Mouse (Mus musculus): ENCODE data around the gene Nsf. TPM values are rescaled to one million over a fixed set of nuclear protein-coding genes. Genes with fewer than 3 reads are reported as not detected.

Nsf gene
- polyA plus RNA-seq, 1 experiment: 60.4 TPM

DNA sequence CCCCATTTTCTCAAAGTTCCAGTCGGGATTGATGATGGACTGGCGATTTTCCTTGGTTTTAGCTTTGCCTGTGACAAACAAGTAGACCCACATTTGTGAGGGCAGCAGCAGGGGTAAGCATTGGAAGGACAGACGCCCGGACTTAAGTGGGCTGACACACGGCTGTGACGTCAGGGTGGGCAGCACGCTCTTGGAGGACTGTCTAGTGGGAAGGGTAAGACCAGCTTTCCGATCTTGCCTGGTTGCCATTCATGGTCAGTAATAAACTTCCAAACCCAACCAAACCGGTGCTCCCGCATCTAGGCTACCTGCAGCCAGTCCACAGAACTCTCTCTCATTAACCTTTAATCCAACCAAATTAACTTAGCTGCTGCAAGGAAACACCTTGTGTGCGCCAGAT, 43.3 kb downstream of the Nsf start:
- Histone ChIP-seq H3K36me3 (ENCODE audit: control insufficient read depth, insufficient read depth, low read length, poor library complexity, severe bottlenecking) (peaks cover 33% of the 10 kb centered on the region), H3K27me3 (ENCODE audit: control insufficient read depth, insufficient read depth, low read length, poor library complexity, severe bottlenecking) (no peaks in the 10 kb centered on the region), H3K27ac (ENCODE audit: insufficient read depth, low read length) (no peak overlapping the region), H3K9ac (ENCODE audit: low read depth, poor library complexity, severe bottlenecking) (no peak overlapping the region), H3K4me3 (ENCODE audit: low read depth, low read length) (no peak overlapping the region), H3K4me1 (ENCODE audit: control insufficient read depth, insufficient read depth, low read length) (no peaks in the 10 kb centered on the region), H3K9me3 (replicated peaks; ENCODE audit: control insufficient read depth, insufficient read depth, low read length, poor library complexity, severe bottlenecking) (no peaks in the 10 kb centered on the region)
- TF ChIP-seq CTCF (IDR thresholded peaks at IDR 0.05; ENCODE audit: low read depth, low read length) (no peak), POLR2A (IDR thresholded peaks at IDR 0.05; ENCODE audit: insufficient read depth, low read length) (no peak), EP300 (IDR thresholded peaks at IDR 0.05; ENCODE audit: insufficient read depth, low read depth, low read length) (no peak)

- no peaks in the 10 kb centered on the region for H3K4me1 ChIP-seq (ENCODE audit: control insufficient read depth, insufficient read depth, low read length)
- no peak overlapping the region for H3K4me3 ChIP-seq (ENCODE audit: low read depth, low read length)
- TF ChIP-seq POLR2A (IDR thresholded peaks at IDR 0.05; ENCODE audit: insufficient read depth, low read length): no peak
- no peak for TF ChIP-seq EP300 (IDR thresholded peaks at IDR 0.05; ENCODE audit: insufficient read depth, low read depth, low read length)
- no peak for TF ChIP-seq CTCF (IDR thresholded peaks at IDR 0.05; ENCODE audit: low read depth, low read length)
- peaks cover 27% of the 10 kb centered on the region for H3K36me3 ChIP-seq (ENCODE audit: control insufficient read depth, insufficient read depth, low read length, poor library complexity, severe bottlenecking)
- H3K27ac ChIP-seq (ENCODE audit: insufficient read depth, low read length): no peak overlapping the region
- H3K27me3 ChIP-seq (ENCODE audit: control insufficient read depth, insufficient read depth, low read length, poor library complexity, severe bottlenecking): no peaks in the 10 kb centered on the region
- no peaks in the 10 kb centered on the region for H3K9me3 ChIP-seq (replicated peaks; ENCODE audit: control insufficient read depth, insufficient read depth, low read length, poor library complexity, severe bottlenecking)
- H3K9ac ChIP-seq (ENCODE audit: low read depth, poor library complexity, severe bottlenecking): no peak overlapping the region
Measured at GRCm38 (mm10) chr11:103909809-103910208, 44.0 kb downstream of the Nsf start.

- no peak for TF ChIP-seq EP300 (IDR thresholded peaks at IDR 0.05; ENCODE audit: insufficient read depth, low read depth, low read length)
- TF ChIP-seq CTCF (IDR thresholded peaks at IDR 0.05; ENCODE audit: low read depth, low read length): no peak
- Histone ChIP-seq H3K36me3 (ENCODE audit: control insufficient read depth, insufficient read depth, low read length, poor library complexity, severe bottlenecking) (peaks cover 26% of the 10 kb centered on the region), H3K4me1 (ENCODE audit: control insufficient read depth, insufficient read depth, low read length) (no peaks in the 10 kb centered on the region), H3K27ac (ENCODE audit: insufficient read depth, low read length) (no peak overlapping the region), H3K9ac (ENCODE audit: low read depth, poor library complexity, severe bottlenecking) (no peak overlapping the region), H3K4me3 (ENCODE audit: low read depth, low read length) (no peak overlapping the region), H3K9me3 (replicated peaks; ENCODE audit: control insufficient read depth, insufficient read depth, low read length, poor library complexity, severe bottlenecking) (no peaks in the 10 kb centered on the region), H3K27me3 (ENCODE audit: control insufficient read depth, insufficient read depth, low read length, poor library complexity, severe bottlenecking) (no peaks in the 10 kb centered on the region)
Measured at GRCm38 (mm10) chr11:103909396-103909795, 44.5 kb downstream of the Nsf start.

GRCm38 (mm10) chr11:103906051-103906719, 47.7 kb downstream of the Nsf start:
- no peak for TF ChIP-seq EP300 (IDR thresholded peaks at IDR 0.05; ENCODE audit: insufficient read depth, low read depth, low read length)
- TF ChIP-seq CTCF (IDR thresholded peaks at IDR 0.05; ENCODE audit: low read depth, low read length): no peak
- no peak for TF ChIP-seq POLR2A (IDR thresholded peaks at IDR 0.05; ENCODE audit: insufficient read depth, low read length)
- peaks cover 13% of the 10 kb centered on the region; the same call in 1 of the 2 replicates for H3K36me3 ChIP-seq (ENCODE audit: control insufficient read depth, insufficient read depth, low read length, poor library complexity, severe bottlenecking)

DNA sequence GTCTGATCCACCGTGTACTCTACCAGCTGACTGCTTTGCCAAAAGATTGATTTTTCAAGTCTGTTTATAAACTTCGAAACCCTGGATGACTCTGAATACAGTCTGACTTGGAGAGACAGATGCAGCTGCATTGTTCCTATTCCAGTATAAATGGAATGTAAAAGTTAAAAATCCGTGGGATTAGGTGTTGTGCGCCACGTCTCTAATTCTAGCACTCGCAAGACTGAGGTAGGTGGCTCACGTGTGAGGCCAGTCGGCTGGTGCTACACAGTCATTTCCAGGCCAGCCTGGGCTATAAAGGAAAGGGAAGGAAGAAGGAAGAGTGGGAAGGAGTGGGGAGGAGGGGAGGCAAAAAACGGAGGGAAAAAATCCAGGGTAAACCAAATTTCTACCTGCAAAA, 48.4 kb downstream of the Nsf start:
- Histone ChIP-seq H3K27ac (ENCODE audit: insufficient read depth, low read length) (no peak overlapping the region), H3K36me3 (ENCODE audit: control insufficient read depth, insufficient read depth, low read length, poor library complexity, severe bottlenecking) (peaks cover 13% of the 10 kb centered on the region; the same call in 1 of the 2 replicates), H3K9ac (ENCODE audit: low read depth, poor library complexity, severe bottlenecking) (no peak overlapping the region), H3K4me1 (ENCODE audit: control insufficient read depth, insufficient read depth, low read length) (no peaks in the 10 kb centered on the region), H3K4me3 (ENCODE audit: low read depth, low read length) (no peak overlapping the region), H3K27me3 (ENCODE audit: control insufficient read depth, insufficient read depth, low read length, poor library complexity, severe bottlenecking) (no peaks in the 10 kb centered on the region), H3K9me3 (replicated peaks; ENCODE audit: control insufficient read depth, insufficient read depth, low read length, poor library complexity, severe bottlenecking) (no peaks in the 10 kb centered on the region)
- TF ChIP-seq CTCF (IDR thresholded peaks at IDR 0.05; ENCODE audit: low read depth, low read length) (no peak), EP300 (IDR thresholded peaks at IDR 0.05; ENCODE audit: insufficient read depth, low read depth, low read length) (no peak), POLR2A (IDR thresholded peaks at IDR 0.05; ENCODE audit: insufficient read depth, low read length) (no peak)

More at GRCm38 (mm10) chr11:103906051-103906719, 47.7 kb downstream of the Nsf start:
- Histone ChIP-seq H3K27ac (ENCODE audit: insufficient read depth, low read length) (no peak overlapping the region), H3K9ac (ENCODE audit: low read depth, poor library complexity, severe bottlenecking) (no peak overlapping the region), H3K9me3 (replicated peaks; ENCODE audit: control insufficient read depth, insufficient read depth, low read length, poor library complexity, severe bottlenecking) (no peaks in the 10 kb centered on the region), H3K27me3 (ENCODE audit: control insufficient read depth, insufficient read depth, low read length, poor library complexity, severe bottlenecking) (no peaks in the 10 kb centered on the region), H3K4me1 (ENCODE audit: control insufficient read depth, insufficient read depth, low read length) (no peaks in the 10 kb centered on the region), H3K4me3 (ENCODE audit: low read depth, low read length) (no peak overlapping the region)

- H3K4me1 ChIP-seq (ENCODE audit: control insufficient read depth, insufficient read depth, low read length): no peaks in the 10 kb centered on the region
- H3K27ac ChIP-seq (ENCODE audit: insufficient read depth, low read length): no peak overlapping the region
- H3K9ac ChIP-seq (ENCODE audit: low read depth, poor library complexity, severe bottlenecking): no peak overlapping the region
- no peaks in the 10 kb centered on the region for H3K9me3 ChIP-seq (replicated peaks; ENCODE audit: control insufficient read depth, insufficient read depth, low read length, poor library complexity, severe bottlenecking)
- H3K36me3 ChIP-seq (ENCODE audit: control insufficient read depth, insufficient read depth, low read length, poor library complexity, severe bottlenecking): peaks cover 7% of the 10 kb centered on the region
- H3K27me3 ChIP-seq (ENCODE audit: control insufficient read depth, insufficient read depth, low read length, poor library complexity, severe bottlenecking): no peaks in the 10 kb centered on the region
- no peak overlapping the region for H3K4me3 ChIP-seq (ENCODE audit: low read depth, low read length)
- TF ChIP-seq POLR2A (IDR thresholded peaks at IDR 0.05; ENCODE audit: insufficient read depth, low read length): no peak
- TF ChIP-seq EP300 (IDR thresholded peaks at IDR 0.05; ENCODE audit: insufficient read depth, low read depth, low read length): no peak
- TF ChIP-seq CTCF (IDR thresholded peaks at IDR 0.05; ENCODE audit: low read depth, low read length): no peak
Measured at GRCm38 (mm10) chr11:103901581-103901966, 52.3 kb downstream of the Nsf start.

Data from ES-Bruce4 (cell line).